Mouse (Mus musculus) CD4-positive, CD25-positive, alpha-beta regulatory T cell, adult 4 months (primary cell): ENCODE measurements around the gene Rara. TPM values are rescaled to one million over a fixed set of nuclear protein-coding genes. Genes with fewer than 3 reads are reported as not detected.
A peak's percentile ranks its signal among the peaks of the same experiment; 100 is the strongest.

Experiments
- ATAC-seq: one replicate; pipeline ENCODE4 v1.8.0; 2017
- polyA plus RNA-seq, 2 experiments: library from polyadenylated mRNA; unstranded; fragments of 100-300 nt; shearing (Covaris generic); gene quantifications; one replicate each; pipeline ENCODE4 v1.2.1; 2017

Gene Rara
- polyA plus RNA-seq, 2 experiments from 2014 or later = 8.6 to 8.9 TPM

DNA sequence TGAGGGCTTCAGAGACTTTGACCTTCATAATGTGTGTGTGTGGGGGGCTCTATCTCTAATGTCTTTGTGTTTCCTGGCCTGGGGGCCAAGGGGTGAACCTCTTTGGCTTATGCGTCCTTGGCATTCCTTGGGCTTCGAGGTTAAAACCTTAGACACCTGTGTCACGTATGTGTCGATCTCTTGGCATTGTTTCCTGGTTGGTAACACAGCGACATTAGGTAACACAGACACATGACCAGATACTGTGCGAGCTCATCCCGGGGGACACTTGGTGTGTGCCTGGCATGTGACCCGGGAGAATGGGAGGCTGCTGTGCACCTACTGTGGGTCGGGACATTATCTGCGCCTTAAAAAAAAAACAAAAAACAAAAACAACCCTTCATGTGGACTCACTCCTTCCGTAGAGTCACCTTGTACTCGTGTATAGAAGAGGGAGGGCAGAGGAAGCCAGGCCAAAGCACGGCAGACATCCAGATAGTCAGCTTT, 26.3 kb downstream of the Rara start:
- no peak for ATAC-seq

- ATAC-seq = no peak
Observed at GRCm38 (mm10) chr11:98954373-98954772, 26.8 kb downstream of the Rara start.

DNA sequence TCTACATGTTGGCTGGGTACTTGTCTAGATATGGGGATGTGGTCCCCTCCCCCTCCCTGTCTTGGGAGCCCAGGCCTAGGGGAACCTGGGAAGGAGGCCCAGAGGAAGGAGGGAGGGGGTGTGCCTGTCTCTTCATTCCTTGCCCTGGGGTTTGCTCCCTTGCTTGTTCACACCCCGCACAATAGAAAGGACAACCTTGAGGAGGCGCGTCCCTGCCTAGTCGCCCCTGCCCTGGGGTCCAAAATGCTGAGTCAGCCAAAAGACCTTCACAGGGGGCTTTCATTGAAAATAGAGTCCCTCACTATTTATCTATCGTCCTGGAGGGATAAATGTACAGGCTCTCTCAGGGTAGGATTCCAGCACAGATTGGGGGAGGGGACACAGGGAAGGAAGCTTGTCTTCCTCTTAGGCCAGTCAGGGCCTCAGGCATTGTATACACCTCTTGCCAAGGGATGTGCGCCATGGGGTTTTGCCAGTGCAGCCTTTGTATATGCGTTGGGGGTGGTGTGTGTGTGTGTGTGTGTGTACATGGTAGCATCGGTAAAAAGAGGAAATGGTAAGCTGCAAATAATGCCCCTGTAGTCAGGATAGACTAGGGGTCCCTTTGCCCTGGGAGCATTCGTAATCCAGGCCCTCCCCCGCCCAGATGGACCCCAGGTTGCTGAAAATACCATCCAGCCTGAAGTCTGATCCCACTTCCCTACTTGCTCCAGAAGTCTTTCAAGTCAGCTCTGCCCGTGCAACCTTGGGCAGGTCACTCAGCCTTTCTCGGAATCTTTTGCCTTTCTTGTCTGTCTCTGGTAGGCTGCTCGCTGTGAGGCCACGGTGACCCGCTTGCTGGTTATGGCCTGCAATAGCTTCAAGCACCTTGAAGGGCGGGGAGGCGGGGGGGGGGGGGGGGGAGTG, 27.4 kb downstream of the Rara start:
- ATAC-seq = no peak

GRCm38 (mm10) chr11:98955707-98956235, 28.2 kb downstream of the Rara start:
- ATAC-seq = no peak

DNA sequence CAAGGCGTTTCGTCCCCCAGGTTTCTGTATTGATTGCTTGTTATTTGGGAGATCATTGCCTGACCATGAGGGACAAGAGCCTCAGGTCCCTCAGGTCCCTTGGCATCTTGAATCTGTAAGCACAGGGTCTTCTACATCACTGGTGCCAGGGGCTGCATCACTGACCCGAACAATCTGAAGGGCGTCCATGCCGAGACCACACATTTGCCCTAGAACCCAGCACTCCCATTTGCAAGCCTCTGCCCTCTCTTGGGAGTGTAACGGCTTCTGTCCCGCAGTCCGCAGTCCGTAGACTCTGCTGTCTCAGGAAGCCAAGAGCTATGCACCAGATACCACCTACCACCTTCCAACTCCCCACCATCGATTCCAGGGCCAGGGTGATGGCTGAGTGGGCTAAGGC, 28.7 kb downstream of the Rara start:
- ATAC-seq = no peak

- peak; percentile 85 for ATAC-seq
Observed at GRCm38 (mm10) chr11:98959437-98960312, 32.1 kb downstream of the Rara start.

DNA sequence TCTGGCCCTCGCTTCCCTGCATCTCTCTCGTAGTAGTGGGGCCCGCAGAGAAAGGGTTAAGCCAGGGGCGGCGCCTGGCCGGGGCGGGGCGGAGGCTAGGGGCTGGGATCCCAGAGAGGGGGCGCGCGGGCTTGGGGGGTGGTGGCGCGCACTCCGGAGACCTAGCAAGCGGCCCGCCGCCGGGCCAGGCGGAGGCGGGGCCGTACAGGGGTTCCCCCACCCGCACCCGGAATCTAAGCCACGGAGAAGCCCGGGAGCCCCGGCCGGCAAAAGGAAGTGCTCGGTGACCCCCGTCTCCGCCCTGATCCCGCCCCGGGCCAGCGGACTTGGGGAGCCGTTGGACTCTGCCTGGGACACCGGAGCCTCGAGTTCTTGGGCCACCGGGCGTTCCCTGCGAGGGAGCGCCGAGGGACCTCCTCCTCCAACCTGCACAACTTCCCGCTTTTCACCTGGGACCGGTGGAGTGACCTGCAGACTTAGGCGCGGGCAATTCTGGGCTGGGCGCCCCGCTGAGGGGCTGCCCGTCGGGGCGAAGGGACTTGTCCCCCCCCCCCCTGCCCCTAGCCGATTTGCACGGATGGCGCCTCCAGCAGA, 32.8 kb downstream of the Rara start:
- peak; percentile 16 for ATAC-seq

- ATAC-seq = no peak
Observed at GRCm38 (mm10) chr11:98961051-98961592, 33.5 kb downstream of the Rara start.

DNA sequence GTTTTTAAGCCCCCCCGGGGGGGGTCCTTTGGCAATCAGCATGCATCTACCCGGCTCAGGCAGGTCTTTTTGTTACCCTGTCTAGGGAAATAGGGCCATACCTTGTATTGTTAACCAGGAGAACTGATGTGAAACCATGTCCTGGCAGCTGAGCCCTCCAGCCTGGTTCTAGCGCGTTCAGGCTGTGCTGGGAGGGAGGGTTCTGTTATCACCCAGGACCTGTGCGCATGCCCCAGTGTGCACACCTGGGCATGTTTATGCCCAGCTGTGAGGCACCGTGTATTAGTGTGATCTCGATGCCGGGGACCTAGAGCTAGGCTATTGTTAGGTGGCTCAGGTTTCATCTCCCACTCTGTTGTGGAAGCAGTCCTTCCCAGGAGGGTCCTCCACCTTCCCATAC, 34.1 kb downstream of the Rara start:
- no peak for ATAC-seq

- no peak for ATAC-seq
Observed at GRCm38 (mm10) chr11:98962421-98963095, 34.9 kb downstream of the Rara start.

GRCm38 (mm10) chr11:98963191-98964021, 35.8 kb downstream of the Rara start:
- peak; percentile 29 for ATAC-seq

DNA sequence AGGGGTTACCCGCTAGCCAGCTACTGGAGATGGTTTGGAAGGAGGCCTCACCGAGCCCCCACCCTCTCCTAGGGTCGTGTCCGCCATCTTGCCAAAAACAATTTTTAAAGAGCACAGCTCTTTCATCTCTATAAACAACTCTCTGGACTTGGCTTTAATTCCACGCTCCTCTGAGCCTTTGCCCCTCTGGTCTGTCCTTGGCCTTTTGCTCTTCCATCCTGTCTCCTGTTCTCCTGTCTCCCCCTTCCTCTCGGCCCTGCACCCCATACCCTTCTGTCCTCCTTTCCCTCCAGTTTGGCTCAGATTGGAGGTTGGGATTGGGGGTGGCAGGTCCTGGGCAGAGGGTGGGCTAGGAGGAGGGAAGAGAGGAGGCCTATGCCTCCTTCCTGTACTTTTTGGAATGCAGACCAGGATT, 36.6 kb downstream of the Rara start:
- no peak for ATAC-seq

DNA sequence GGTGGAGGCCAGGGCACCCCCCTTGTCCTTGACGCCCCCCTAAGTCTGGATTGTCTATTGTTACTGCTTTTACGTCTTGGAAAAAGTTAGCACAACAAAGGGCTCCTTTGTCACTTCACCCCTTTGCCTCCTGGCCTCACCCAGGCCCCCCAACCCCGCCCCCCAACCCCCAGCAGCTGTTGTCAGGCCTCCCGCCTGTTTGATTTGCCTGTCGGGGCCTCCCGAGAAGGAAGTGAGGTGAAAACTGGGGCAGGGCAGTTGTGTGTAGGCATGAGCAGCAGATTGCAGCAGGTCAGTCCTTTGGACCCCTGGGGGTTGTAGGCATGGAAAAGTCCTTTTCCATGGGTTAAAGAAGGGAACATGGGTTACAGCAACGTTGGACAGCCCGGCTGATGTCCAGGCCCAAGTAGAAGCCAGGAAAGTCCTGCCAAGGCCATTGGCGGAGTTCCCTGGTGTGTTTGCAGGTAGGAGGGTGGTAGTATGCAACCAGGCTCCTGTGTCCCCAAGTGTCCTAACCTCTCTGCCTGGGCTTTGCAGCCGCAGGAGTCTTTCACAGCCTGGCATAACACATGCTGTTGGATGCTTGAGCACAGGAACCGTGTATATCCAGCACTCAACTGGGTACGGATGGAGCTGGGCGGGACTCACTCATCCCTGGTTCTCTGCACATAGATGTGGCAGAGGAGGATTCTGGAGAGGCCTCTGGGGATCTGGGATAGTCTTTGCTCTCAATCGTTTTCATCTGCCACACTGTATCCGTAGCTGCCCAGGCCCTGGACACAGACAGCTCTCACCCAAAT, 37.2 kb downstream of the Rara start:
- no peak for ATAC-seq

DNA sequence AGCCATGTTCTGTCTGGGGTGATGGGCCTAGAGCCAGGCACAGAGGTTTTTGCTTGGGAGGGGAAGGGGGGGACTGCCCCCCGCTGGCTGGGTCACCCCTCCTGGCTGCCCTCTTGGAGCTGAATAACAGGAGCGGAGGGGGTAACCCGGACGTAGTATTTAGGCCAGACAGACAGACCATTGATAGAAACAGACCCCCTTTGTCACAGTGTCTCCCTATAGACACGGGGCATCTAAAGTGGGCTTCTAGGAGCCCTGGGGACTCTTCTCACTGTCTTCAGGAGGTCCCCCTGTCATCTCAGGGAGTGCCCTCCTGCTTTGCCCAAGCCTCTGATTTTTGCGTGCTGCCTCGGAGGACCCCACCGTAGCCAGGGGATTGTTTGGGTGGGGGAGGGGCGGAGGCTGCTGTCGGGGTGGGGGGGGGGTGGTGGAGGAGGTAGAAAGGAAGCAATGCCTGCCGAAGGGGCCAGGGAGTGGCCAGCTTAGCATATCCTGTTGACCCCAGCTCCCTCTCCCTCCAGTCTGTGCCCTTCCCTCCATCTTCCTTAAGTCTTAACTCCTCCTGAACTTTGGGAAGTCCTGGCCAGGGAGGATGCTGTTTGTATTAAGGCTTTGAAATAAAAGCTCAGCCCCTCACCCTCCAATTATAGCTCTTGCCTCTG, 37.9 kb downstream of the Rara start:
- ATAC-seq = no peak

DNA sequence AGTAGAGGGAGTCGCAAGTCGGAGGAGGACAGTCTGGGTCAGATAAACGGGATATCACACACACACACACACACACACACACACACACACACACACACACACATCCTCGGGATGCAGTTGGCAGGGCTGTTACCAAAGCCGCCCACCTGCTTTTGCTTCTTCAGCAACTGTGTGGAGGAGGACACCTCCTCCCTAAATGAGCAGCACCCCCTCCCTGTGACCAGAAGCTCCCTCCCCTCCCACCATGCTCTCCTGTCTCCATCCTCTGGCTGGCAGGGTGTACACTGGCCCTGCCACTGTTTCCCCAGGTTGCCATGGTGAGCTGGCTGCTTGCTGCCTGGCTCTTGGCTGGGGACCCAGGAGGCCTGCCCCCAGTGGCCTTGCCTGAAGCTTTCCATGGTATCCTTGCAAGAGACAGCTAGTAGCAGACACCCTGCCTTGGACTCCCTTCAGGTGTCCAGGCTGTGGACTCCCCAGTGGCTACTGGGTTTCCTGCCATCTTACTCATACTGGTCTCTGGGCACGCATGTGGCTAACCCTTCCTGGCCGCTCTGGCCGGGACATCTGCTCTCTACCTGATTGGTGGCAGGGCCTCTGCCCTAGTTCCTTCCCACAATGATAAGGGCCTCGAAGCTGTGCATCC, 39.0 kb downstream of the Rara start:
- no peak for ATAC-seq

GRCm38 (mm10) chr11:98968079-98968478, 40.5 kb downstream of the Rara start:
- ATAC-seq = no peak

DNA sequence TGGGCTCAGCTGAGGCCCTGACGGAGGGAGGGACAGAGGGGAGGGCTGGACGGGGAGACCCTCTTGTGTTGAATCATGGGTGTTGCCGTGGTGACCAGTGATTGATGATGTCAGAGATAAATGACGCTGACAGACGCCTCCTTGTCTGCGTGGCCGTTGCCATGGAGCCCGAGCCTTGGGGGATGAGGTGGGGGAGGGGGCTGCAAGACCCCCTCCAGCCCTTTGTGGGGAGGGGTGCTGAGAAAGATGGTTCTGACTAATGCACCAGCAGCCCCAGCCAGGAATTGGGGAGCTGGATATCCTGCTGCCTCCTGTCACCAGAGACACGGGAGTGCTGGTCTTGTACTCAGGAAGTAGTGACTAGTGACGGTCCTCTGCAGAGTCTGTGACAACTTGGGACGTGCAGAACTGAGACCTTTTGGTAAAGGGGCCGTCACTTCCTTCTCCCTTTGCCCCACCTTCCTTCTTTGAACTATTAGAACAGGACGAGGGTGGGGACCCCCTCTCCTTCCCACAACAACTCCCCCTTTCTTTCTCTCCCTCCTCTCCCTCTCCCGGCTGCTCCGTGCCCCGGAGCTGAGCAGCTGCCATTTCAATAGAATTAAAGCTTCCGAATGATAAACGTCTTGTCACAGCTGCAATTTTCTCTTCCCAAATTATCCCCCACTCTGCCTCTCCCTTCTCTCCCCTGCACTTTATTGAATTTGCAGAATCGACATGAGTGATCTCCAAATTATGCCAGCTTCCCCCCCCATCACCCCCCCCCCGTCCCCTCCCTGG, 41.3 kb downstream of the Rara start:
- ATAC-seq = no peak

GRCm38 (mm10) chr11:98969496-98969927, 41.9 kb downstream of the Rara start:
- no peak for ATAC-seq
